Mouse (Mus musculus) midbrain, postnatal 0 days (tissue): ENCODE results near the gene Olfr49. TPM values are rescaled to one million over a fixed set of nuclear protein-coding genes. Genes with fewer than 3 reads are reported as not detected.

Experiments
- ATAC-seq: fragments of 200-750 bp; cut with Nextera tagmentation; 2 replicates; pipeline ENCODE4 v1.8.0; 2017; ENCODE audit warnings: moderate number of reproducible peaks, mild to moderate bottlenecking, moderate TSS enrichment, moderate library complexity; ENCODE audit not compliant: low FRiP score
- DNase-seq: peaks from one replicate; pipeline ENCODE4 v3.0.0-alpha.2; 2015; ENCODE audit warnings: low spot score
- H3K27ac ChIP-seq: fragments of 300-500 bp; sonication (generic); 2 replicates; pipeline ENCODE4 v1.5.1; 2014; ENCODE audit warnings: low read depth, mild to moderate bottlenecking, low read length, mixed read lengths
- H3K27me3 ChIP-seq: fragments of 300-500 bp; sonication (generic); 2 replicates; pipeline ENCODE4 v1.6.1; 2014; ENCODE audit warnings: low read length, control low read depth, mixed read lengths; ENCODE audit not compliant: insufficient read depth
- H3K36me3 ChIP-seq: fragments of 300-500 bp; sonication (generic); 2 replicates; pipeline ENCODE4 v1.6.1; 2014; ENCODE audit warnings: low read length, control low read depth, mixed read lengths; ENCODE audit not compliant: insufficient read depth
- H3K4me1 ChIP-seq: fragments of 300-500 bp; sonication (generic); 2 replicates; pipeline ENCODE4 v1.6.1; 2014; ENCODE audit warnings: mild to moderate bottlenecking, control low read depth, antibody characterized with exemption, low read length, mixed read lengths; ENCODE audit not compliant: insufficient read depth
- H3K4me2 ChIP-seq: fragments of 300-500 bp; sonication (generic); 2 replicates; pipeline ENCODE4 v1.6.1; 2014; ENCODE audit warnings: low read depth, mild to moderate bottlenecking, low read length, mixed read lengths; ENCODE audit not compliant: poor library complexity, severe bottlenecking
- H3K4me3 ChIP-seq: fragments of 300-500 bp; sonication (generic); 2 replicates; pipeline ENCODE4 v1.5.1; 2014; ENCODE audit warnings: low read depth, mild to moderate bottlenecking, low read length, moderate library complexity
- H3K9ac ChIP-seq: fragments of 300-500 bp; sonication (generic); replicated peaks from 2 replicates; pipeline ENCODE4 v1.6.1; 2014; ENCODE audit warnings: mild to moderate bottlenecking, low read length, moderate library complexity, mixed read lengths; ENCODE audit not compliant: poor library complexity, severe bottlenecking
- H3K9me3 ChIP-seq: fragments of 300-500 bp; sonication (generic); 2 replicates; pipeline ENCODE4 v1.6.1; 2016; ENCODE audit warnings: low read length, control low read depth
- CTCF ChIP-seq: IDR thresholded peaks from 2 replicates; pipeline ENCODE4 v1.5.1; 2016; ENCODE audit warnings: antibody characterized with exemption, mild to moderate bottlenecking
- WGBS: fragments of 180-500 bp; shearing (Covaris S2); extraction: QIAGEN DNeasy Blood & Tissue Kit; methylation state at CpG from one replicate; pipeline ENCODE4 v1.1.7; 2014; 5-methylcytosine and 5-hydroxymethylcytosine counted together
- polyA plus RNA-seq: library from polyadenylated mRNA; unstranded; fragments of >200 nt; fragmentation: Nextera tagmentation; extraction: Ambion mirVana; gene quantifications from 2 replicates; pipeline ENCODE4 v1.2.1, GENCODE M21; 2015
- total RNA-seq: library from RNA; depleted of rRNA; stranded (reverse); fragments of >200 nt; gene quantifications from 2 replicates; pipeline ENCODE4 v1.2.3, GENCODE M21; 2014; rRNA removed

Gene Olfr49
- total RNA-seq (not detected in 2 replicates), polyA plus RNA-seq (not detected in 2 replicates)

GRCm38 (mm10) chr14:54284839-54285238 is at the start of gene Olfr49:
TSS of gene Olfr49 (minus strand) at chr14:54284939.
- no peak for TF ChIP-seq CTCF
- Histone ChIP-seq H3K4me3 (no peak within 1 kb of the TSS), H3K9ac (no peak within 1 kb of the TSS), H3K27me3 (no peaks in the 10 kb centered on the region), H3K4me1 (no peaks in the 10 kb centered on the region), H3K9me3 (no peaks in the 10 kb centered on the region), H3K4me2 (no peak within 1 kb of the TSS), H3K27ac (no peak within 1 kb of the TSS), H3K36me3 (no peaks in the 10 kb centered on the region)
- no peak for ATAC-seq
- 71% methylated on average over 1 of the region's 1 CpGs for WGBS
- no peak for DNase-seq

- no peak overlapping the region for H3K27ac ChIP-seq
- no peak overlapping the region for H3K9ac ChIP-seq
- no peaks in the 10 kb centered on the region for H3K9me3 ChIP-seq
- no peak overlapping the region for H3K4me3 ChIP-seq
- no peak for DNase-seq
- H3K4me2 ChIP-seq = no peak overlapping the region
- 73% methylated on average over 8 of the region's 8 CpGs for WGBS
- ATAC-seq = no peak
- no peaks in the 10 kb centered on the region for H3K27me3 ChIP-seq
- TF ChIP-seq CTCF = no peak
- no peaks in the 10 kb centered on the region for H3K4me1 ChIP-seq
- H3K36me3 ChIP-seq = no peaks in the 10 kb centered on the region
Observed at GRCm38 (mm10) chr14:54333452-54334189, 48.9 kb upstream of the Olfr49 start.

GRCm38 (mm10) chr14:54332176-54333074 is 47.7 kb upstream of the Olfr49 start:
- Histone ChIP-seq H3K9me3 (no peaks in the 10 kb centered on the region), H3K27me3 (no peaks in the 10 kb centered on the region), H3K4me2 (no peak overlapping the region), H3K36me3 (no peaks in the 10 kb centered on the region), H3K9ac (no peak overlapping the region), H3K4me1 (no peaks in the 10 kb centered on the region), H3K27ac (no peak overlapping the region), H3K4me3 (no peak overlapping the region)
- no peak for TF ChIP-seq CTCF
- ATAC-seq = no peak
- WGBS = 52% methylated on average over 5 of the region's 5 CpGs
- DNase-seq = peak; percentile 21

- Histone ChIP-seq H3K27ac (no peak overlapping the region), H3K4me3 (no peak overlapping the region), H3K4me2 (no peak overlapping the region), H3K9ac (no peak overlapping the region), H3K9me3 (no peaks in the 10 kb centered on the region), H3K27me3 (no peaks in the 10 kb centered on the region), H3K4me1 (no peaks in the 10 kb centered on the region), H3K36me3 (no peaks in the 10 kb centered on the region)
- no peak for TF ChIP-seq CTCF
- ATAC-seq (no peak), DNase-seq (no peak)
- 100% methylated on average over 1 of the region's 1 CpGs for WGBS
Observed at GRCm38 (mm10) chr14:54331178-54331577, 46.4 kb upstream of the Olfr49 start.

GRCm38 (mm10) chr14:54329201-54329600 is 44.5 kb upstream of the Olfr49 start:
- no peak overlapping the region for H3K4me2 ChIP-seq
- no peak overlapping the region for H3K27ac ChIP-seq
- H3K36me3 ChIP-seq = no peaks in the 10 kb centered on the region
- TF ChIP-seq CTCF = no peak
- H3K27me3 ChIP-seq = no peaks in the 10 kb centered on the region
- H3K4me1 ChIP-seq = no peaks in the 10 kb centered on the region
- no peak overlapping the region for H3K9ac ChIP-seq
- WGBS = 57% methylated on average over 9 of the region's 9 CpGs
- no peak for ATAC-seq
- H3K9me3 ChIP-seq = no peaks in the 10 kb centered on the region
- H3K4me3 ChIP-seq = no peak overlapping the region
- no peak for DNase-seq

GRCm38 (mm10) chr14:54328548-54328947 is 43.8 kb upstream of the Olfr49 start:
- no peak overlapping the region for H3K4me2 ChIP-seq
- ATAC-seq (no peak), DNase-seq (no peak)
- H3K4me3 ChIP-seq = no peak overlapping the region
- no peaks in the 10 kb centered on the region for H3K9me3 ChIP-seq
- WGBS = 84% methylated on average over 2 of the region's 2 CpGs
- H3K27me3 ChIP-seq = no peaks in the 10 kb centered on the region
- H3K4me1 ChIP-seq = no peaks in the 10 kb centered on the region
- H3K27ac ChIP-seq = no peak overlapping the region
- H3K36me3 ChIP-seq = no peaks in the 10 kb centered on the region
- peak; percentile 50 for TF ChIP-seq CTCF
- H3K9ac ChIP-seq = no peak overlapping the region
